ENCODE assay signal across 8 mouse cellular contexts in the genomic region with DNA sequence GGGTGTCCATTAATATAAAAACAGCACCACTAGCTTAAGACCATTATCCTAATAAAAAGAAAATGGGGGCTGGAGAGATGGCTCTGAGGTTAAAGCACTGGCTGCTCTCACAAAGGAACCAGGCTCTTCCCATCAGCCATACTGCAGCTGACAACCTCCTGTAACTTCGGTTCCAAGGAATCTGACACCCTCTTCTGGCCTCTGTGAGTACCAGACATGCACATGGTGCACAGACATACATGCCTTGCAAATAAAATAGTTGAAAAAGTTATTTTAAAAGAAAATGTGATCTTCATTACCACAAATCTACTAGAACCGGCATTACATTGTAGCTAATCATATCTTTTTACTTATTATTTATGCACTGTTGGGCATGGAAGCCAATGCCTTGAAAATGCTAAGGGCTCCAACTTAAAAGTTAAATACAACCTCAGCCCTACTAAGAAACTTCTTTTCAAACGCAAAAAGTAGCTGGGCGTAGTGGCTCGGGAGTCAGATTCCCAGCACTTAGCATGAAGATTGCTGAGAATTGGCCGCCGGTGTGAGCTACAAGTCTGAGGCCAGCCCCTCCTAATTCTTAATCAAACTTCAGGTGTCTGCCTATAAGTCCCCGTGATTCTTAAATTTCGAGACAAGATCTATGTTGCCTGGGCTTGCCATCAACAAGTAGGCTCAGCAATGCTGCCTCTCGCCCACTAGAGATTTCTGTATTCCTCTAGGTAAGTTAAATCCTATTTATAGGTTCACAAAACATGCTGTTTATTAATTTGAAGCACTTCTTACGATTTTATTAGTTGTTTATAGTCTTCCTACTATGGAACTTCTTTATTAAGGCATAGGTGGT. TPM values are rescaled to one million over a fixed set of nuclear protein-coding genes. Genes with fewer than 3 reads are reported as not detected.
DNase-seq lines count a peak whose midpoint lies in the region; ATAC-seq lines count a peak whose summit lies in the region.

No protein-coding gene starts in this region.

- peak overlapping the region; percentile 81 for H3K4me2 ChIP-seq in embryonic facial prominence, embryonic 12.5 days (replicated peaks)
- peak overlapping the region; percentile 74 for H3K4me2 ChIP-seq in intestine, embryonic 16.5 days (ENCODE audit: low read depth, low read length)

- no peak overlapping the region for H3K27ac ChIP-seq in embryonic facial prominence, embryonic 12.5 days
- H3K27ac ChIP-seq in intestine, embryonic 16.5 days (ENCODE audit: low read length), result no peak overlapping the region; the same call in 1 of the 2 replicates

- H3K4me1 ChIP-seq in embryonic facial prominence, embryonic 12.5 days, result peaks cover 6% of the 10 kb centered on the region; the same call in 1 of the 2 replicates
- H3K4me1 ChIP-seq in intestine, embryonic 16.5 days (ENCODE audit: control insufficient read depth, insufficient read depth, low read length), result peaks cover 6% of the 10 kb centered on the region; the same call in 1 of the 2 replicates

- WGBS in embryonic facial prominence, embryonic 12.5 days, result 22% methylated on average over 11 of the region's 11 CpGs
- WGBS in intestine, embryonic 16.5 days, result 20% methylated on average over 11 of the region's 11 CpGs

- DNase-seq in cerebellum, adult 9-10 months, result peak; percentile 50
- DNase-seq in cerebellum, adult 11 months, result no peak
- peak; percentile 82 for DNase-seq in A20 (ENCODE audit: low read depth, low spot score)
- peak; percentile 69 for DNase-seq in naive thymus-derived CD4-positive, alpha-beta T cell, adult 2 months (ENCODE audit: low read depth)
- no peak for DNase-seq in layer of hippocampus, adult 9-10 months (ENCODE audit: low spot score)
- DNase-seq in ovary, postnatal 14 days (ENCODE audit: low spot score), result no peak

- H3K36me3 ChIP-seq in embryonic facial prominence, embryonic 12.5 days, result no peaks in the 10 kb centered on the region
- no peaks in the 10 kb centered on the region for H3K36me3 ChIP-seq in intestine, embryonic 16.5 days (ENCODE audit: control insufficient read depth, insufficient read depth, low read length)

- no peak for ATAC-seq in embryonic facial prominence, embryonic 12.5 days (ENCODE audit: insufficient number of reproducible peaks, insufficient read depth, low FRiP score, low TSS enrichment)
- ATAC-seq in intestine, embryonic 16.5 days, result no peak

- H3K9ac ChIP-seq in embryonic facial prominence, embryonic 12.5 days, result peak overlapping the region; percentile 75
- H3K9ac ChIP-seq in intestine, embryonic 16.5 days (ENCODE audit: low read depth, low read length), result peak overlapping the region; percentile 78

- no peaks in the 10 kb centered on the region for H3K27me3 ChIP-seq in embryonic facial prominence, embryonic 12.5 days
- no peaks in the 10 kb centered on the region for H3K27me3 ChIP-seq in intestine, embryonic 16.5 days (replicated peaks; ENCODE audit: control insufficient read depth, insufficient read depth, low read length)

- H3K4me3 ChIP-seq in embryonic facial prominence, embryonic 12.5 days, result peak overlapping the region; percentile 70
- H3K4me3 ChIP-seq in intestine, embryonic 16.5 days (ENCODE audit: low read length), result peak overlapping the region; percentile 67

- no peaks in the 10 kb centered on the region for H3K9me3 ChIP-seq in embryonic facial prominence, embryonic 12.5 days
- H3K9me3 ChIP-seq in intestine, embryonic 16.5 days (ENCODE audit: control insufficient read depth, low read length), result no peaks in the 10 kb centered on the region

RNA-seq across cellular contexts. Expression of gene Lyrm7, which starts 1.2 kb away (rescaled TPM):
- 8.9 and 10.2 TPM in 2 replicates for polyA plus RNA-seq in embryonic facial prominence, embryonic 12.5 days (2016; fragmentation: Nextera tagmentation; extraction: Ambion mirVana)
- 9.7 and 12.7 TPM in 2 replicates for polyA plus RNA-seq in intestine, embryonic 16.5 days (2015; fragmentation: Nextera tagmentation; extraction: Ambion mirVana)

RNA-seq across cellular contexts. Expression of gene Hint1, which starts 6.6 kb away (rescaled TPM):
- polyA plus RNA-seq in embryonic facial prominence, embryonic 12.5 days (2016; fragmentation: Nextera tagmentation; extraction: Ambion mirVana), result 635 and 637 TPM in 2 replicates
- 674 and 732 TPM in 2 replicates for polyA plus RNA-seq in intestine, embryonic 16.5 days (2015; fragmentation: Nextera tagmentation; extraction: Ambion mirVana)

RNA-seq across cellular contexts. Expression of gene Gpx3, which starts 42.7 kb away (rescaled TPM):
- 36.8 and 43.5 TPM in 2 replicates for polyA plus RNA-seq in embryonic facial prominence, embryonic 12.5 days (2016; fragmentation: Nextera tagmentation; extraction: Ambion mirVana)
- 511 and 784 TPM in 2 replicates for polyA plus RNA-seq in intestine, embryonic 16.5 days (2015; fragmentation: Nextera tagmentation; extraction: Ambion mirVana)

Comparison
In these comparisons a context has a peak if more than half of its experiments do, and no peak if none do; other contexts are left out.
1. DNase-seq: peak in cerebellum, adult 9-10 months (single experiment), A20 (single experiment) and naive thymus-derived CD4-positive, alpha-beta T cell, adult 2 months (single experiment); none in cerebellum, adult 11 months (single experiment), layer of hippocampus, adult 9-10 months (single experiment) and ovary, postnatal 14 days (single experiment).
2. RNA of gene Gpx3, which starts 42.7 kb away (polyA plus RNA-seq): 511 to 784 TPM in intestine, embryonic 16.5 days; 36.8 to 43.5 TPM in embryonic facial prominence, embryonic 12.5 days; every median in the first group is over 10 times any median in the second.